Mouse (Mus musculus): ENCODE results near the gene Sept5. TPM values are rescaled to one million over a fixed set of nuclear protein-coding genes. Genes with fewer than 3 reads are reported as not detected.
A peak's percentile ranks its signal among the peaks of the same experiment; 100 is the strongest.

Sept5 gene
- total and polyA plus RNA-seq, 2 experiments from 2014 or later, result 195 to 286 TPM

DNA sequence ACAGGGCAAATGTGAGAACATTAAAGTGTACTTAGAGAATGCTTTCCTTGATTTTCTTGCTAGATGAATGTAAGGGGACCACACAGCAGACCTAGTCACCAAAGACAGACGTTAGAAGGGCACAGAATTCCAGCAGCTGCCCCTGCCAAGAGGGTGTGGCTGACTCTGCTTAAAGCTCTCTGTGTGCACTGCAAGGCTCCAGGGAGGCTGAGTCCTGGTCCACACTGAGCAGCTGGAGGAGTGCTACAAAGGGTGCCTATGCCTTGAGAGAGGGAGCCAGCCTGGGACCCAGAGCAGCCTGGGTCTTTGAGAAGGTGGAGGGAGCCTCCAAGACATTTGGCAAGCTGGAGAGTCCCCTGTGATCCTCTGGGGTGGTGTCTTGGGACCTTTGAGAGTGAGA is 3.6 kb upstream of the Sept5 start:
- no peak for ATAC-seq
- Histone ChIP-seq H3K4me2 (ENCODE audit: low read depth, low read length) (no peak overlapping the region), H3K27me3 (ENCODE audit: insufficient read depth, low read length) (no peaks in the 10 kb centered on the region), H3K9me3 (ENCODE audit: low read length) (no peaks in the 10 kb centered on the region), H3K4me3 (ENCODE audit: low read length) (no peak overlapping the region), H3K9ac (replicated peaks; ENCODE audit: low read length) (no peak overlapping the region), H3K4me1 (ENCODE audit: insufficient read depth, low read length) (0 out of 2 replicates have a peak, but pooled peaks cover 2% of the 10 kb centered on the region), H3K36me3 (ENCODE audit: insufficient read depth, low read length) (no peaks in the 10 kb centered on the region), H3K27ac (no peak overlapping the region)
- 14% methylated on average over 1 of the region's 1 CpGs for WGBS
- DNase-seq (ENCODE audit: low spot score), result no peak
- TF ChIP-seq CTCF (IDR thresholded peaks at IDR 0.05; ENCODE audit: low read depth), result no peak

GRCm38 (mm10) chr16:18632816-18633215 is 3.1 kb upstream of the Sept5 start:
- Histone ChIP-seq H3K4me3 (ENCODE audit: low read length) (no peak overlapping the region), H3K9ac (replicated peaks; ENCODE audit: low read length) (no peak overlapping the region), H3K36me3 (ENCODE audit: insufficient read depth, low read length) (no peaks in the 10 kb centered on the region), H3K4me1 (ENCODE audit: insufficient read depth, low read length) (peaks cover 7% of the 10 kb centered on the region; the same call in 1 of the 2 replicates), H3K4me2 (ENCODE audit: low read depth, low read length) (no peak overlapping the region), H3K27ac (no peak overlapping the region), H3K27me3 (ENCODE audit: insufficient read depth, low read length) (no peaks in the 10 kb centered on the region), H3K9me3 (ENCODE audit: low read length) (no peaks in the 10 kb centered on the region)
- 63% methylated on average over 2 of the region's 2 CpGs for WGBS
- no peak for TF ChIP-seq CTCF (IDR thresholded peaks at IDR 0.05; ENCODE audit: low read depth)
- DNase-seq (ENCODE audit: low spot score) (no peak), ATAC-seq (no peak)

GRCm38 (mm10) chr16:18632059-18632458 is 2.3 kb upstream of the Sept5 start:
- Histone ChIP-seq H3K9ac (replicated peaks; ENCODE audit: low read length) (no peak overlapping the region), H3K4me3 (ENCODE audit: low read length) (no peak overlapping the region), H3K4me2 (ENCODE audit: low read depth, low read length) (no peak overlapping the region), H3K9me3 (ENCODE audit: low read length) (no peaks in the 10 kb centered on the region), H3K36me3 (ENCODE audit: insufficient read depth, low read length) (no peaks in the 10 kb centered on the region), H3K27ac (no peak overlapping the region), H3K27me3 (ENCODE audit: insufficient read depth, low read length) (no peaks in the 10 kb centered on the region), H3K4me1 (ENCODE audit: insufficient read depth, low read length) (peaks cover 14% of the 10 kb centered on the region)
- peak; percentile 49 for TF ChIP-seq CTCF (IDR thresholded peaks at IDR 0.05; ENCODE audit: low read depth)
- ATAC-seq, result no peak
- 45% methylated on average over 3 of the region's 3 CpGs for WGBS
- peak; percentile 46 for DNase-seq (ENCODE audit: low spot score)

DNA sequence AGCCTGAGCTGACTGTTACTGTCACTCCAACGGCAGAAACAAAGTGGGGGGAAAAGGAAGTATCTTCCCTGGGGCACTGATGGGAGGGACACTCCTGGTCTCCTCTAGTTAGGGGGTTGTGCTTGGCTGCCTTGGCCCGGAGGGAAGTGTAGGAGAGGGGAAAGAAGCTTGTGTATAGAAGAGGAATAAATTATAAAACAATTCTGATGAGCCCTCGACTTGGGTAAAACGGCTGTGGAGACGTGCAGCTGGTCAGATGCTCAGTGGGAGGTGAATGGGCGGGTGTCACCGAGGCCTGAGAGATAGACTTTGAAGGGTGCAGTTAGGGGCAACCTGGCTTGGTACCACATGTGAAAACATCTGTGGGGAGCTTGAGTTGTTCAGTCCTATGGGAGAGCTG is 1.4 kb upstream of the Sept5 start:
- Histone ChIP-seq H3K36me3 (ENCODE audit: insufficient read depth, low read length) (no peaks in the 10 kb centered on the region), H3K4me1 (ENCODE audit: insufficient read depth, low read length) (peaks cover 18% of the 10 kb centered on the region), H3K9me3 (ENCODE audit: low read length) (no peaks in the 10 kb centered on the region), H3K9ac (replicated peaks; ENCODE audit: low read length) (no peak overlapping the region), H3K4me2 (ENCODE audit: low read depth, low read length) (no peak overlapping the region), H3K27ac (no peak overlapping the region), H3K4me3 (ENCODE audit: low read length) (no peak overlapping the region), H3K27me3 (ENCODE audit: insufficient read depth, low read length) (no peaks in the 10 kb centered on the region)
- WGBS, result 54% methylated on average over 7 of the region's 7 CpGs
- no peak for ATAC-seq
- no peak for DNase-seq (ENCODE audit: low spot score)
- TF ChIP-seq CTCF (IDR thresholded peaks at IDR 0.05; ENCODE audit: low read depth), result no peak

- H3K9ac ChIP-seq (replicated peaks; ENCODE audit: low read length), result peak overlapping the region; percentile 91
- peak overlapping the region; percentile 81 for H3K4me2 ChIP-seq (ENCODE audit: low read depth, low read length)
- DNase-seq (ENCODE audit: low spot score) (no peak), ATAC-seq (no peak)
- TF ChIP-seq CTCF (IDR thresholded peaks at IDR 0.05; ENCODE audit: low read depth), result no peak
- H3K27me3 ChIP-seq (ENCODE audit: insufficient read depth, low read length), result peaks cover 2% of the 10 kb centered on the region; the same call in 1 of the 2 replicates
- H3K4me3 ChIP-seq (ENCODE audit: low read length), result peak overlapping the region; percentile 84
- WGBS, result 45% methylated on average over 5 of the region's 5 CpGs
- no peaks in the 10 kb centered on the region for H3K9me3 ChIP-seq (ENCODE audit: low read length)
- peaks cover 21% of the 10 kb centered on the region for H3K4me1 ChIP-seq (ENCODE audit: insufficient read depth, low read length)
- H3K27ac ChIP-seq, result peak overlapping the region; percentile 88
- H3K36me3 ChIP-seq (ENCODE audit: insufficient read depth, low read length), result no peaks in the 10 kb centered on the region; the same call in 1 of the 2 replicates
Observed at GRCm38 (mm10) chr16:18630291-18630690, 537 bp upstream of the Sept5 start.

- Histone ChIP-seq H3K36me3 (ENCODE audit: insufficient read depth, low read length) (peaks cover 9% of the 10 kb centered on the region), H3K4me1 (ENCODE audit: insufficient read depth, low read length) (peaks cover 21% of the 10 kb centered on the region), H3K4me2 (ENCODE audit: low read depth, low read length) (peak overlapping the region; percentile 81), H3K9ac (replicated peaks; ENCODE audit: low read length) (peak overlapping the region; percentile 91), H3K4me3 (ENCODE audit: low read length) (peak overlapping the region; percentile 84), H3K27me3 (ENCODE audit: insufficient read depth, low read length) (peaks cover 8% of the 10 kb centered on the region; the same call in 1 of the 2 replicates), H3K27ac (peak overlapping the region; percentile 88), H3K9me3 (ENCODE audit: low read length) (no peaks in the 10 kb centered on the region)
- WGBS, result 18% methylated on average over 2 of the region's 2 CpGs
- ATAC-seq, result peak; percentile 0; the same call in 1 of the 2 replicates
- TF ChIP-seq CTCF (IDR thresholded peaks at IDR 0.05; ENCODE audit: low read depth), result no peak
- no peak for DNase-seq (ENCODE audit: low spot score)
Observed at GRCm38 (mm10) chr16:18628948-18629340, 810 bp downstream of the Sept5 start.

GRCm38 (mm10) chr16:18628206-18628947 is 1.4 kb downstream of the Sept5 start:
- 48% methylated on average over 7 of the region's 7 CpGs for WGBS
- TF ChIP-seq CTCF (IDR thresholded peaks at IDR 0.05; ENCODE audit: low read depth), result no peak
- Histone ChIP-seq H3K27ac (peak overlapping the region; percentile 88; the same call in 1 of the 2 replicates), H3K4me2 (ENCODE audit: low read depth, low read length) (peak overlapping the region; percentile 81), H3K9ac (replicated peaks; ENCODE audit: low read length) (peak overlapping the region; percentile 91), H3K9me3 (ENCODE audit: low read length) (no peaks in the 10 kb centered on the region), H3K36me3 (ENCODE audit: insufficient read depth, low read length) (peaks cover 15% of the 10 kb centered on the region), H3K4me1 (ENCODE audit: insufficient read depth, low read length) (peaks cover 21% of the 10 kb centered on the region), H3K4me3 (ENCODE audit: low read length) (peak overlapping the region; percentile 84), H3K27me3 (ENCODE audit: insufficient read depth, low read length) (peaks cover 12% of the 10 kb centered on the region; the same call in 1 of the 2 replicates)
- no peak for ATAC-seq
- no peak for DNase-seq (ENCODE audit: low spot score)

Measured in hindbrain, postnatal 0 days (tissue).